Mouse (Mus musculus) C2C12 (cell line): ENCODE measurements around the gene Tkt.

Experiments used
- CTCF ChIP-seq: IDR thresholded peaks from one replicate; pipeline ENCODE4 v1.5.1; 2011; ENCODE audit not compliant: control insufficient read depth, insufficient read depth, insufficient read length
- MYOG ChIP-seq: IDR thresholded peaks from one replicate; pipeline ENCODE4 v1.6.1; 2011; ENCODE audit not compliant: control insufficient read depth, insufficient read length; ENCODE audit errors: extremely low read depth

- TF ChIP-seq CTCF (no peak), MYOG (no peak)
These were observed 18.2 kb downstream of the Tkt start for GRCm38 (mm10) chr14:30566317-30566716.
